Mouse (Mus musculus) liver, adult 2 months (tissue): ENCODE measurements around the gene Bod1l.

Experiments
- CTCF ChIP-seq: fragments of 200-500 bp; IDR thresholded peaks from 2 replicates; pipeline ENCODE4 v1.5.1; 2011; ENCODE audit warnings: low read depth, low read length, control low read depth
- POLR2A ChIP-seq: fragments of 200-500 bp; IDR thresholded peaks from 2 replicates; pipeline ENCODE4 v1.6.1; 2011; ENCODE audit warnings: low read length, control low read depth; ENCODE audit not compliant: insufficient read depth; ENCODE audit errors: extremely low read depth

GRCm38 (mm10) chr5:41788877-41789276 is 55.2 kb downstream of the Bod1l start:
- TF ChIP-seq CTCF (no peak), POLR2A (no peak)
